Mouse (Mus musculus) heart, embryonic 14.5 days (tissue): Measurements from ENCODE around the gene Ssxb3. TPM values are rescaled to one million over a fixed set of nuclear protein-coding genes. Genes with fewer than 3 reads are reported as not detected.
"Not testable (repeated sequence)": the region's sequence is repeated elsewhere in the genome, so short reads cannot be mapped to it uniquely, and the experiment has no call there.

Source experiments
- ATAC-seq: fragments of 200-750 bp; cut with Nextera tagmentation; 2 replicates; pipeline ENCODE4 v1.8.0; 2017; ENCODE audit warnings: low read depth, moderate TSS enrichment; ENCODE audit not compliant: insufficient number of reproducible peaks, insufficient read depth, low FRiP score
- H3K27ac ChIP-seq, 2 experiments: fragments of 200-500 bp in 1 of 2; fragments of 300-500 bp in 1 of 2; sonication (generic) in 1 of 2; replicated peaks in 1 of 2; 2 replicates each; pipeline ENCODE4 v1.5.1; 2012 to 2014; ENCODE audit warnings: low read depth in 2 of 2, low read length in 2 of 2, control low read depth in 1 of 2, mild to moderate bottlenecking in 1 of 2, mixed read lengths in 1 of 2; ENCODE audit not compliant: control insufficient read depth in 1 of 2, insufficient read depth in 1 of 2
- H3K27me3 ChIP-seq: fragments of 300-500 bp; sonication (generic); 2 replicates; pipeline ENCODE4 v1.6.1; 2014; ENCODE audit warnings: mild to moderate bottlenecking, low read length, control low read depth; ENCODE audit not compliant: control insufficient read depth, insufficient read depth
- H3K36me3 ChIP-seq: fragments of 300-500 bp; sonication (generic); 2 replicates; pipeline ENCODE4 v1.6.1; 2014; ENCODE audit warnings: mild to moderate bottlenecking, control low read depth, low read length, mixed read lengths; ENCODE audit not compliant: control insufficient read depth, insufficient read depth
- H3K4me1 ChIP-seq, 2 experiments: fragments of 200-500 bp in 1 of 2; fragments of 300-500 bp in 1 of 2; sonication (generic) in 1 of 2; 2 replicates each; pipeline ENCODE4 v1.6.1; 2012 to 2014; ENCODE audit warnings: low read length in 2 of 2, control low read depth in 1 of 2, mixed read lengths in 1 of 2; ENCODE audit not compliant: control insufficient read depth in 2 of 2, insufficient read depth in 2 of 2
- H3K4me2 ChIP-seq: fragments of 300-500 bp; sonication (generic); 2 replicates; pipeline ENCODE4 v1.6.1; 2014; ENCODE audit warnings: mild to moderate bottlenecking, low read length
- H3K4me3 ChIP-seq, 2 experiments: fragments of 200-500 bp in 1 of 2; fragments of 300-500 bp in 1 of 2; sonication (generic) in 1 of 2; 2 replicates each; pipeline ENCODE4 v1.5.1; 2012 to 2014; ENCODE audit warnings: low read length in 2 of 2, mild to moderate bottlenecking in 2 of 2, control low read depth in 1 of 2, low read depth in 1 of 2, moderate library complexity in 1 of 2; ENCODE audit not compliant: control insufficient read depth in 1 of 2, insufficient read depth in 1 of 2
- H3K9ac ChIP-seq: fragments of 300-500 bp; sonication (generic); 2 replicates; pipeline ENCODE4 v1.6.1; 2014; ENCODE audit warnings: mild to moderate bottlenecking, low read length
- H3K9me3 ChIP-seq: fragments of 300-500 bp; sonication (generic); 2 replicates; pipeline ENCODE4 v1.6.1; 2016; ENCODE audit warnings: low read length, control low read depth; ENCODE audit not compliant: control insufficient read depth
- WGBS: fragments of 180-500 bp; shearing (Covaris S2); extraction: QIAGEN DNeasy Blood & Tissue Kit; methylation state at CpG from one replicate; pipeline ENCODE4 v1.1.7; 2014; 5-methylcytosine and 5-hydroxymethylcytosine counted together
- polyA plus RNA-seq: library from polyadenylated mRNA; unstranded; fragments of >200 nt; fragmentation: Nextera tagmentation; extraction: Ambion mirVana; gene quantifications from 2 replicates; pipeline ENCODE4 v1.2.1, GENCODE M21; 2014

Ssxb3 gene
- not detected in 2 replicates for polyA plus RNA-seq

- WGBS: 40% methylated on average over 1 of the region's 1 CpGs
- not testable (repeated sequence) for H3K36me3 ChIP-seq, H3K9me3 ChIP-seq, H3K4me3 ChIP-seq, H3K27me3 ChIP-seq, H3K4me2 ChIP-seq, H3K9ac ChIP-seq, H3K4me1 ChIP-seq, ATAC-seq, H3K27ac ChIP-seq
Observed at GRCm38 (mm10) chrX:8591716-8592115, at the start of gene Ssxb3. Gene Ssxb3, minus strand, starts transcription at chrX:8591816.

- not testable (repeated sequence) for H3K4me1 ChIP-seq
Observed at GRCm38 (mm10) chrX:8548155-8548554, 43.5 kb downstream of the Ssxb3 start, which contains the start of gene Ssxb6. Gene Ssxb6, minus strand, starts transcription at chrX:8548255.

More at GRCm38 (mm10) chrX:8548155-8548554, 43.5 kb downstream of the Ssxb3 start, which contains the start of gene Ssxb6:
- H3K27me3 ChIP-seq, H3K36me3 ChIP-seq, H3K9me3 ChIP-seq, H3K4me3 ChIP-seq, ATAC-seq, H3K27ac ChIP-seq, H3K9ac ChIP-seq, H3K4me2 ChIP-seq: not testable (repeated sequence)
- 61% methylated on average over 4 of the region's 4 CpGs for WGBS

Other genes starting within 250 kb of the Ssxb3 start
- gene Ssxb9, start 224.8 kb downstream of the Ssxb3 start, polyA plus RNA-seq: not detected in 2 replicates
- not detected in 2 replicates for gene Ssxb1, start 178.5 kb downstream of the Ssxb3 start, polyA plus RNA-seq
- not detected in 2 replicates for gene Ssxb2, start 130.1 kb downstream of the Ssxb3 start, polyA plus RNA-seq
- gene Gm14459, start 66.9 kb downstream of the Ssxb3 start, polyA plus RNA-seq: not detected in 2 replicates
- gene Ssxb6, start 43.6 kb downstream of the Ssxb3 start, polyA plus RNA-seq: not detected in 2 replicates
- not detected in 2 replicates for gene Ssxb8, start 99.0 kb upstream of the Ssxb3 start, polyA plus RNA-seq
- gene Ssx9, start 156.6 kb upstream of the Ssxb3 start, polyA plus RNA-seq: not detected in 2 replicates
- not detected in 2 replicates for gene Ssxb5, start 211.9 kb upstream of the Ssxb3 start, polyA plus RNA-seq